Mouse (Mus musculus): ENCODE results near the gene 9830107B12Rik. TPM values are rescaled to one million over a fixed set of nuclear protein-coding genes. Genes with fewer than 3 reads are reported as not detected.

Gene 9830107B12Rik
- polyA plus RNA-seq, 1 experiment, result 0.38 TPM

GRCm38 (mm10) chr17:48100441-48101417, 45.3 kb downstream of the 9830107B12Rik start:
- Histone ChIP-seq H3K36me3 (ENCODE audit: control insufficient read depth, insufficient read depth, low read length) (no peaks in the 10 kb centered on the region), H3K4me1 (ENCODE audit: control insufficient read depth, insufficient read depth, insufficient read length, low read length) (peaks cover 9% of the 10 kb centered on the region), H3K27ac (ENCODE audit: insufficient read depth, low read depth, low read length) (no peak overlapping the region), H3K4me3 (ENCODE audit: low read depth, low read length) (peak overlapping the region; percentile 39), H3K27me3 (ENCODE audit: control insufficient read depth, insufficient read depth, low read length) (peaks cover 36% of the 10 kb centered on the region)
- peak; percentile 98 for TF ChIP-seq CTCF (IDR thresholded peaks at IDR 0.05; ENCODE audit: extremely low read depth, insufficient read length, insufficient replicate concordance, low read depth, low read length)
- TF ChIP-seq POLR2A (IDR thresholded peaks at IDR 0.05; ENCODE audit: low read depth, low read length), result no peak
- 15% methylated on average over 20 of the region's 21 CpGs for WGBS

GRCm38 (mm10) chr17:48099312-48099711, 46.8 kb downstream of the 9830107B12Rik start:
- Histone ChIP-seq H3K4me3 (ENCODE audit: low read depth, low read length) (no peak overlapping the region), H3K27ac (ENCODE audit: insufficient read depth, low read depth, low read length) (no peak overlapping the region), H3K27me3 (ENCODE audit: control insufficient read depth, insufficient read depth, low read length) (peaks cover 49% of the 10 kb centered on the region), H3K4me1 (ENCODE audit: control insufficient read depth, insufficient read depth, insufficient read length, low read length) (peaks cover 9% of the 10 kb centered on the region), H3K36me3 (ENCODE audit: control insufficient read depth, insufficient read depth, low read length) (no peaks in the 10 kb centered on the region)
- WGBS, result 57% methylated on average over 11 of the region's 11 CpGs
- no peak for TF ChIP-seq POLR2A (IDR thresholded peaks at IDR 0.05; ENCODE audit: low read depth, low read length)

GRCm38 (mm10) chr17:48098528-48098890, 47.6 kb downstream of the 9830107B12Rik start:
- H3K36me3 ChIP-seq (ENCODE audit: control insufficient read depth, insufficient read depth, low read length), result no peaks in the 10 kb centered on the region
- no peak overlapping the region for H3K27ac ChIP-seq (ENCODE audit: insufficient read depth, low read depth, low read length)
- H3K27me3 ChIP-seq (ENCODE audit: control insufficient read depth, insufficient read depth, low read length), result peaks cover 49% of the 10 kb centered on the region
- H3K4me3 ChIP-seq (ENCODE audit: low read depth, low read length), result peak overlapping the region; percentile 38
- no peak for TF ChIP-seq POLR2A (IDR thresholded peaks at IDR 0.05; ENCODE audit: low read depth, low read length)
- TF ChIP-seq CTCF (IDR thresholded peaks at IDR 0.05; ENCODE audit: extremely low read depth, insufficient read length, insufficient replicate concordance, low read depth, low read length), result no peak
- WGBS, result under 1% methylated on average over 19 of the region's 19 CpGs
- H3K4me1 ChIP-seq (ENCODE audit: control insufficient read depth, insufficient read depth, insufficient read length, low read length), result peaks cover 9% of the 10 kb centered on the region

- Histone ChIP-seq H3K4me3 (ENCODE audit: low read depth, low read length) (peak overlapping the region; percentile 38), H3K27me3 (ENCODE audit: control insufficient read depth, insufficient read depth, low read length) (peaks cover 49% of the 10 kb centered on the region)
- TF ChIP-seq CTCF (IDR thresholded peaks at IDR 0.05; ENCODE audit: extremely low read depth, insufficient read length, insufficient replicate concordance, low read depth, low read length) (no peak), POLR2A (IDR thresholded peaks at IDR 0.05; ENCODE audit: low read depth, low read length) (no peak)
These were observed 48.1 kb downstream of the 9830107B12Rik start for GRCm38 (mm10) chr17:48097743-48098527.

GRCm38 (mm10) chr17:48097011-48097742, 48.9 kb downstream of the 9830107B12Rik start:
- Histone ChIP-seq H3K4me3 (ENCODE audit: low read depth, low read length) (peak overlapping the region; percentile 21), H3K27ac (ENCODE audit: insufficient read depth, low read depth, low read length) (no peak overlapping the region), H3K27me3 (ENCODE audit: control insufficient read depth, insufficient read depth, low read length) (peaks cover 49% of the 10 kb centered on the region), H3K36me3 (ENCODE audit: control insufficient read depth, insufficient read depth, low read length) (no peaks in the 10 kb centered on the region), H3K4me1 (ENCODE audit: control insufficient read depth, insufficient read depth, insufficient read length, low read length) (peaks cover 9% of the 10 kb centered on the region)
- 3% methylated on average over 39 of the region's 41 CpGs for WGBS
- no peak for TF ChIP-seq POLR2A (IDR thresholded peaks at IDR 0.05; ENCODE audit: low read depth, low read length)
- TF ChIP-seq CTCF (IDR thresholded peaks at IDR 0.05; ENCODE audit: extremely low read depth, insufficient read length, insufficient replicate concordance, low read depth, low read length), result peak; percentile 47; the same call in 1 of the 2 replicates

More at GRCm38 (mm10) chr17:48097743-48098527, 48.1 kb downstream of the 9830107B12Rik start:
- Histone ChIP-seq H3K27ac (ENCODE audit: insufficient read depth, low read depth, low read length) (no peak overlapping the region), H3K4me1 (ENCODE audit: control insufficient read depth, insufficient read depth, insufficient read length, low read length) (peaks cover 9% of the 10 kb centered on the region), H3K36me3 (ENCODE audit: control insufficient read depth, insufficient read depth, low read length) (no peaks in the 10 kb centered on the region)
- under 1% methylated on average over 43 of the region's 43 CpGs for WGBS

GRCm38 (mm10) chr17:48096321-48096720, 49.7 kb downstream of the 9830107B12Rik start:
- Histone ChIP-seq H3K4me1 (ENCODE audit: control insufficient read depth, insufficient read depth, insufficient read length, low read length) (peaks cover 9% of the 10 kb centered on the region), H3K4me3 (ENCODE audit: low read depth, low read length) (no peak overlapping the region), H3K36me3 (ENCODE audit: control insufficient read depth, insufficient read depth, low read length) (no peaks in the 10 kb centered on the region), H3K27ac (ENCODE audit: insufficient read depth, low read depth, low read length) (no peak overlapping the region), H3K27me3 (ENCODE audit: control insufficient read depth, insufficient read depth, low read length) (peaks cover 49% of the 10 kb centered on the region)
- WGBS, result 34% methylated on average over 17 of the region's 17 CpGs
- TF ChIP-seq CTCF (IDR thresholded peaks at IDR 0.05; ENCODE audit: extremely low read depth, insufficient read length, insufficient replicate concordance, low read depth, low read length) (no peak), POLR2A (IDR thresholded peaks at IDR 0.05; ENCODE audit: low read depth, low read length) (no peak)

Data from small intestine, adult 2 months (tissue).